Mouse (Mus musculus) 416B (cell line): Measurements from ENCODE around the gene Ppm1k.
"Not testable (repeated sequence)": the region's sequence is repeated elsewhere in the genome, so short reads cannot be mapped to it uniquely, and the experiment has no call there.

ENCODE experiments used
- DNase-seq: peaks from one replicate; pipeline ENCODE4 v3.0.0; 2011; ENCODE audit warnings: low read depth

Gene Ppm1k

GRCm38 (mm10) chr6:57532022-57532421 is 3.2 kb downstream of the Ppm1k start:
- no peak for DNase-seq

- no peak for DNase-seq
Observed at GRCm38 (mm10) chr6:57531441-57531840, 3.8 kb downstream of the Ppm1k start.

- no peak for DNase-seq
Observed at GRCm38 (mm10) chr6:57531011-57531410, 4.3 kb downstream of the Ppm1k start.

- peak; percentile 46 for DNase-seq
Observed at GRCm38 (mm10) chr6:57529336-57529845, 5.9 kb downstream of the Ppm1k start.

- no peak for DNase-seq
Observed at GRCm38 (mm10) chr6:57526933-57527332, 8.3 kb downstream of the Ppm1k start.

- DNase-seq: no peak
Observed at GRCm38 (mm10) chr6:57524742-57525141, 10.5 kb downstream of the Ppm1k start.

- DNase-seq: no peak
Observed at GRCm38 (mm10) chr6:57520749-57521652, 14.3 kb downstream of the Ppm1k start.

- no peak for DNase-seq
Observed at GRCm38 (mm10) chr6:57514035-57514374, 21.3 kb downstream of the Ppm1k start.

GRCm38 (mm10) chr6:57513351-57514034 is 21.8 kb downstream of the Ppm1k start:
- no peak for DNase-seq

GRCm38 (mm10) chr6:57511899-57512298 is 23.4 kb downstream of the Ppm1k start:
- DNase-seq: no peak

- DNase-seq: no peak
Observed at GRCm38 (mm10) chr6:57503662-57504379, 31.4 kb downstream of the Ppm1k start.

GRCm38 (mm10) chr6:57499209-57499608 is 36.1 kb downstream of the Ppm1k start:
- no peak for DNase-seq

- DNase-seq: not testable (repeated sequence)
Observed at GRCm38 (mm10) chr6:57468161-57468560, 67.1 kb downstream of the Ppm1k start.
